Mouse (Mus musculus): Measurements from ENCODE around the gene Lat2. TPM values are rescaled to one million over a fixed set of nuclear protein-coding genes. Genes with fewer than 3 reads are reported as not detected.
A peak's percentile ranks its signal among the peaks of the same experiment; 100 is the strongest.

Lat2 gene
- polyA plus RNA-seq, 1 experiment from 2014 or later: 2.1 TPM

GRCm38 (mm10) chr5:134555463-134556164, 59.2 kb downstream of the Lat2 start:
- 8% methylated on average over 20 of the region's 20 CpGs for WGBS
- ATAC-seq (ENCODE audit: insufficient number of reproducible peaks, insufficient read depth, low FRiP score, low read depth): no peak
- Histone ChIP-seq H3K36me3 (ENCODE audit: control insufficient read depth, insufficient read depth, low read length) (no peaks in the 10 kb centered on the region), H3K9ac (ENCODE audit: low read length) (no peak overlapping the region), H3K27ac (replicated peaks in 1 of 2; ENCODE audit: control insufficient read depth in 1 of 2, insufficient read depth in 1 of 2, low read depth in 2 of 2, low read length in 2 of 2) (peak overlapping the region; percentile 31 to 38; a peak in 1 of 4 replicates), H3K9me3 (ENCODE audit: control insufficient read depth, low read length) (no peaks in the 10 kb centered on the region), H3K4me2 (ENCODE audit: low read length) (peak overlapping the region; percentile 38), H3K4me1 (ENCODE audit: control insufficient read depth in 2 of 2, insufficient read depth in 2 of 2, low read length in 2 of 2) (peaks cover 7 to 16% of the 10 kb centered on the region in 2 experiments), H3K27me3 (ENCODE audit: control insufficient read depth, insufficient read depth, low read length) (no peaks in the 10 kb centered on the region), H3K4me3 (ENCODE audit: control insufficient read depth in 1 of 2, insufficient read depth in 1 of 2, low read depth in 1 of 2, low read length in 2 of 2) (no peak overlapping the region)

GRCm38 (mm10) chr5:134553951-134554546, 60.8 kb downstream of the Lat2 start:
- Histone ChIP-seq H3K4me1 (ENCODE audit: control insufficient read depth in 2 of 2, insufficient read depth in 2 of 2, low read length in 2 of 2) (peaks cover 7 to 16% of the 10 kb centered on the region in 2 experiments), H3K9me3 (ENCODE audit: control insufficient read depth, low read length) (no peaks in the 10 kb centered on the region), H3K27me3 (ENCODE audit: control insufficient read depth, insufficient read depth, low read length) (no peaks in the 10 kb centered on the region), H3K36me3 (ENCODE audit: control insufficient read depth, insufficient read depth, low read length) (no peaks in the 10 kb centered on the region), H3K9ac (ENCODE audit: low read length) (no peak overlapping the region), H3K4me2 (ENCODE audit: low read length) (no peak overlapping the region), H3K4me3 (ENCODE audit: control insufficient read depth in 1 of 2, insufficient read depth in 1 of 2, low read depth in 1 of 2, low read length in 2 of 2) (no peak overlapping the region), H3K27ac (replicated peaks in 1 of 2; ENCODE audit: control insufficient read depth in 1 of 2, insufficient read depth in 1 of 2, low read depth in 2 of 2, low read length in 2 of 2) (no peak overlapping the region)
- no peak for ATAC-seq (ENCODE audit: insufficient number of reproducible peaks, insufficient read depth, low FRiP score, low read depth)
- 77% methylated on average over 5 of the region's 5 CpGs for WGBS

GRCm38 (mm10) chr5:134552110-134552972, 62.5 kb downstream of the Lat2 start, which contains the start of gene Clip2:
Clip2 (minus strand) TSS chr5:134552434.
- peak within 1 kb of the TSS; percentile 78 for H3K4me2 ChIP-seq (ENCODE audit: low read length)
- 1% methylated on average over 59 of the region's 61 CpGs for WGBS
- no peaks in the 10 kb centered on the region for H3K36me3 ChIP-seq (ENCODE audit: control insufficient read depth, insufficient read depth, low read length)
- peaks cover 7 to 16% of the 10 kb centered on the region in 2 experiments for H3K4me1 ChIP-seq (ENCODE audit: control insufficient read depth in 2 of 2, insufficient read depth in 2 of 2, low read length in 2 of 2)
- H3K27me3 ChIP-seq (ENCODE audit: control insufficient read depth, insufficient read depth, low read length): no peaks in the 10 kb centered on the region
- peak within 1 kb of the TSS; percentile 73 to 86 for H3K4me3 ChIP-seq (ENCODE audit: control insufficient read depth in 1 of 2, insufficient read depth in 1 of 2, low read depth in 1 of 2, low read length in 2 of 2)
- peak within 1 kb of the TSS; percentile 89 to 90 for H3K27ac ChIP-seq (replicated peaks in 1 of 2; ENCODE audit: control insufficient read depth in 1 of 2, insufficient read depth in 1 of 2, low read depth in 2 of 2, low read length in 2 of 2)
- H3K9ac ChIP-seq (ENCODE audit: low read length): peak within 1 kb of the TSS; percentile 77
- ATAC-seq (ENCODE audit: insufficient number of reproducible peaks, insufficient read depth, low FRiP score, low read depth): peak; percentile 95
- no peaks in the 10 kb centered on the region for H3K9me3 ChIP-seq (ENCODE audit: control insufficient read depth, low read length)

GRCm38 (mm10) chr5:134551233-134552109, 63.4 kb downstream of the Lat2 start:
- Histone ChIP-seq H3K27ac (replicated peaks in 1 of 2; ENCODE audit: control insufficient read depth in 1 of 2, insufficient read depth in 1 of 2, low read depth in 2 of 2, low read length in 2 of 2) (peak overlapping the region; percentile 89 to 90), H3K36me3 (ENCODE audit: control insufficient read depth, insufficient read depth, low read length) (no peaks in the 10 kb centered on the region), H3K4me2 (ENCODE audit: low read length) (peak overlapping the region; percentile 78), H3K9ac (ENCODE audit: low read length) (peak overlapping the region; percentile 77), H3K4me1 (ENCODE audit: control insufficient read depth in 2 of 2, insufficient read depth in 2 of 2, low read length in 2 of 2) (peaks cover 7 to 16% of the 10 kb centered on the region in 2 experiments), H3K4me3 (ENCODE audit: control insufficient read depth in 1 of 2, insufficient read depth in 1 of 2, low read depth in 1 of 2, low read length in 2 of 2) (peak overlapping the region; percentile 73 to 86), H3K9me3 (ENCODE audit: control insufficient read depth, low read length) (no peaks in the 10 kb centered on the region), H3K27me3 (ENCODE audit: control insufficient read depth, insufficient read depth, low read length) (no peaks in the 10 kb centered on the region)
- 4% methylated on average over 52 of the region's 52 CpGs for WGBS
- peak; percentile 7; the same call in 1 of the 2 replicates for ATAC-seq (ENCODE audit: insufficient number of reproducible peaks, insufficient read depth, low FRiP score, low read depth)

GRCm38 (mm10) chr5:134550836-134551232, 64.0 kb downstream of the Lat2 start:
- Histone ChIP-seq H3K4me3 (ENCODE audit: control insufficient read depth in 1 of 2, insufficient read depth in 1 of 2, low read depth in 1 of 2, low read length in 2 of 2) (peak overlapping the region; percentile 73 to 86), H3K36me3 (ENCODE audit: control insufficient read depth, insufficient read depth, low read length) (no peaks in the 10 kb centered on the region), H3K9ac (ENCODE audit: low read length) (peak overlapping the region; percentile 77), H3K4me1 (ENCODE audit: control insufficient read depth in 2 of 2, insufficient read depth in 2 of 2, low read length in 2 of 2) (peaks cover 7 to 14% of the 10 kb centered on the region in 2 experiments), H3K27me3 (ENCODE audit: control insufficient read depth, insufficient read depth, low read length) (no peaks in the 10 kb centered on the region), H3K27ac (replicated peaks in 1 of 2; ENCODE audit: control insufficient read depth in 1 of 2, insufficient read depth in 1 of 2, low read depth in 2 of 2, low read length in 2 of 2) (peak overlapping the region; percentile 89 to 90; a peak in 2 of 4 replicates), H3K4me2 (ENCODE audit: low read length) (peak overlapping the region; percentile 78), H3K9me3 (ENCODE audit: control insufficient read depth, low read length) (no peaks in the 10 kb centered on the region)
- WGBS: 10% methylated on average over 6 of the region's 6 CpGs
- no peak for ATAC-seq (ENCODE audit: insufficient number of reproducible peaks, insufficient read depth, low FRiP score, low read depth)
